Mouse (Mus musculus) 416B (cell line): ENCODE data around the gene Efhd2.

Experiments
- DNase-seq: peaks from one replicate; pipeline ENCODE4 v3.0.0; 2011; ENCODE audit warnings: low read depth

Gene Efhd2

GRCm38 (mm10) chr4:141874601-141875460 is at the start of gene Efhd2:
Gene Efhd2 (minus strand): TSS chr4:141874920.
- DNase-seq = peak; percentile 70

GRCm38 (mm10) chr4:141923961-141924360 is 49.2 kb upstream of the Efhd2 start:
- DNase-seq = no peak

DNA sequence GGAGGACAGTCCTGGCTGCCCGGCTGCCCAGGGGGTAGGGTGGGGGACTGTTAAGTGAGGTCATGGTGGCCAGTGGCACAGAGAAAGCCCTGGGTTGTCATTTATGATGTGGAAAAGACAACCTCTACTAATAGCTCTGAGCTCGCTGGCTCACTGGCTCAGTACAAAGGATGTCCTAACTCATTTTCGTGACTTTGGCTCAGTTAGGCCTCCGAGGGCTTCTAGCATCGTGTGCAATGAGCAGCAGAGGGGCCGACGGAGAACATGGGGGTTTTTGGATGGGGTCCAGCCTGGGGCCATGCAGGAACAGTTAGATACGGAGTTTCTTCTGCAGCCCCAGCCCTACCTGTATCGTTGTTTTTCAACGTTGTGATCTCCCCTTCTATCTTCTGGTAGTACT is 45.7 kb upstream of the Efhd2 start:
- no peak for DNase-seq

DNA sequence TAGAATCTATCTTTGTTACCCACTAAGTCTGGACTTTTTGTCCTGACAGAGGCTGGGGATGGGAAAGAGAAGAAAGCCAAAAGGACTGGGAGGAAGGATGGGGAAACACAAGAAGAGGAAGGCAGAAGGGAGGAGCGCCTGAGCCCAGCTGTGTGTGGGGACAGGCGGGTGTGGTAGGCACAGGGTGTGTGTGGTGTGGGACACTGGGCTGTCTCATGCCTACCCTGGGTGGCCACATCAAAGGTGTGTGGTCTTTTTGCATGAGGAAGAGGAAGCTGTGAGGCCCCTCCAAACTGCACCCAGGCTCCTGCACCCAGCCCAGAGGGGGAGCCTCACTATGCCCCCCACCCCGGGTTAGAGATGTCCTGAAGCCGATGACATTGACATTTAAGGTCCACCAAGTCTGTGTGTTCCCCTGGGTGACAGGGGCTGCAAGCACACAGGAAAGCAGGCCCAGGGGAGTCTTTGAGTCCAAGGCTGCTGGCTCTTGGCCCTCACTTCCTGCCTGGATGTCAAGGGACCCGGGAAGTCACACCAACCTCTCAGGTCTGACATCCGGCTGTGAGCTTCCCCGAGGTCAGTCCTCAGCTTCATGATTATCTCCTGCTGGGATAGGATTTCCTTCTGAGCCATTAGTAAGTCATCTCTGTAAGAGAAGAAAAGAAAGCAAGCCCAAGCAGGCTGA is 43.2 kb upstream of the Efhd2 start:
- DNase-seq = no peak

DNA sequence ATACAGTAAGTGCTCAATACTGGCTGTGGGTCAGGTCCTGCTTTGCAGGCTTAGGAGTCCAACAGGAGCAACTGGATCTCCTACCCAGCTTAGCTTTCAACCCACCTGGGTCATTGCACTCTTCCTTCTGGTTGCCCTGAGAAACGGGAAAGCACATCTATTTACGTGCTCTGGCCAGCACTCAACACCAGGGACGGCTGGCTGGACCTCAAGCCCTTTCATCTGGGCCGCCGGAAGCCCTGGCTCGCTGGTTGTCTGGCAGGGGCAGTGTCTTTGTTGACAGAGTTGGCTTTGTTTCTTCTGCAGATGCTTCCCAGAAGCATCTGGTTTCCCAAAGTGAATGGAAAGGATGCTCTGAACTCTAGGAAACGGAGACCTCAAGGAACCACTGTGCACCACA is 39.3 kb upstream of the Efhd2 start:
- no peak for DNase-seq

DNA sequence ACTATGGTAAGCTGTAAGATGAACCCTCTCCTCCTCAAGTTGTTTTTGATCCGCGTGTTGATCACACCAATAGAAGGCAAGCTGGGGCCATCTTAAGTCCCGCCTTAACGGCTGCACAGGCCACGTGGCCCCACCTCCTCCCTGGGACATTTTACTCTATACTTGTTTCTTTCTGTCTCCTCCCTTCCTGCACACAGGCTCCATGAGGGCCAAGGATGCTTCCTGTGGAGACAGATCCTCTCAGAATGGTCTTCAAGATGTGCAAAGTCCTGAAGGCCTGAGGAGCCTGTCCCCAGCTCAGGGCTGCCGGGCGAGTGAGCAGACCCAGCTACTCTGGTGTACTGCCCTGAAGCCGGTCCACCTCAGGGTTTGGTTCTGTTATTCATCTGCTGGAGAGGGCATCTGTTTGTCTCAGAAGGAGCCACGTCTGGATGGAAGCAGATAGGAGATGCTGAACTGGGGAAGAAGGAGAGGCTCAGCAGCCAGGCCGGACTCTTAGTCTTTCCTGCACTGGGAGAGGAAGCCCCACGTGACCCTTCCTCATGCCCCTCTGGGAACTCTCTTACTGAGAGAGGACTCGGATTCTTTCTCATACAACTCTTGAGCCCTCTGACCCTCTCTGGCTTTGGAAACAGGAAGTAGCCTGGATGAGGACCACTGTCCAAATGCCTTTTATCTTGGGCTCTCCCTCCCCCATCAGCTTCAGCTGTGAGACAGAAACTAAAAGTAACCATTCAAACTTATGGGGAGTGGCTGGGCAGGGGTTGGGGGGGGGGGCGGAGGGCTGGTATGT is 38.7 kb upstream of the Efhd2 start:
- no peak for DNase-seq

- DNase-seq = no peak
These were observed 30.0 kb upstream of the Efhd2 start for GRCm38 (mm10) chr4:141904710-141905109.

DNA sequence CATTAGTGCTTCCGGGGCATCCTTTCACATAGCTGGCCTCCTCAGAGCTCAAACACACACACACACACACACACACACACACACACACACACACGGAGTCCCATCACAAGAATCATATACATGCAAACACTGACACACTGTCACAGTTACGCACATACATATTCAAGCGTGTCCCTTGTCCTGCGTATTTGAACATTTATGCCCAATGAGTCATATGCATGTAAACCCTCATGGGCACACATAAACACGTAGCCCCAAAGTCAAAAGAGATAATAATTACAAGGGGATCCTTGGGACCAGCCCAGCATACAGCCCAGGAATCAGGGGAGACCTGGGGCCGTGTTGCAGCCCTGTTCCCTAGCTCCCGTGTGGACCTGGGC is 27.7 kb upstream of the Efhd2 start:
- DNase-seq = no peak

DNA sequence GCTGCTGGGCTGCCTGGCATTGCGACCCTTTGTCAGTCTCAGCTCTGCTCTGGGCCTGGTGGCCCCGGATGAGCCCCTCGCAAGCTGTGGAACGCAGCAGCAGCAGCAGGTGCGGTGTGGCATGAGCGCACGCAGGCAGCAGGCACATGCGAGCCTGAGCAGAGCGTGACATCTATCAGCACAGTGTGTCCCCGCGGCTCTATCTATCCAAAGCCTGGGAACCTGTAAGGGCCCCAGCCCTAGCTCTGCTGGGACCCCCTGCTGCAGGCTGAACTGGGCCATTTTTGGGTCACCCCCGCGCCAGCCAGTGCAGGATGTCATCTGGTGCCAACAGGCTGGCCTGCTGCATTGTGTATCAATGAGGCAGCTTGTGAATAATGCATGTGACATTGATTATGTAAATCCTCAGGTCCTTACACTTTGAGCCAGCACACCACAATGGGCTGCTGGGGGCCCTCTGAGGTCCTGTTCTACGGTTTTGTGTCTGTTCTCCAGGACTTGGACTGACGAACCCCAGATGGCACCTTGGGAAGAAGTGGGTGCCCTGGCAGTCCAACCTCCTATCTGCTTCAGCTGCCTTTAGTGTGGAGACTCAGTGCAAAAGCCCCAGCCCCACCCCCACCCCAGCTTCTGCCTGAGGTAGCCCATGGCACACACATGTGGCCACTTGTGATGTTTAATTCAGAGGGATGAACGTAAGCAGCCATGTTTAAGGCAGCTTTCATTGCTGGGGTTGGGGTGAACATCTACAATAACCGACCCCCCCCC is 27.2 kb upstream of the Efhd2 start:
- DNase-seq = no peak

DNA sequence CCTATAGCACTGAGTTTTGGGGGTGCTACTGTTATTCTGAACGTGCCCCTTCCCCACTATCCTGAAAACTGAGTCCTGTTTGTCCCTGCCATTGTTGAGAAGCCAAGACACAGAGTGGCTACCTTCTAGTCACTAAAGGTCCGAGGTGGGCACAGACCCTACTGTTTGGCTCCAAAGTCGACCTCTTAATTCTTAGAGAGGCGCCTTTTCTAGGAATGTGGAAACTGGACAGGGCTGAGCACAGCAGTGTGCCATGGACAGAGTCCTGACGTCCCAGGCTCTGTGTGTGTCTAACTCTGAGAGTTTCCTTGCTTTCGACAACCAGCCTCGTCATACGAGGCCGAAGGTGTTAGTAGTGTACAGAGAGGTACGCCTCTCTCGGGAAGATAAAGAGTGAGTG is 25.7 kb upstream of the Efhd2 start:
- DNase-seq = no peak

- DNase-seq = no peak
These were observed 25.2 kb upstream of the Efhd2 start for GRCm38 (mm10) chr4:141899936-141900335.

- no peak for DNase-seq
These were observed 24.2 kb upstream of the Efhd2 start for GRCm38 (mm10) chr4:141898905-141899304.

GRCm38 (mm10) chr4:141897838-141898237 is 23.1 kb upstream of the Efhd2 start:
- no peak for DNase-seq

GRCm38 (mm10) chr4:141897225-141897624 is 22.5 kb upstream of the Efhd2 start:
- DNase-seq = no peak

GRCm38 (mm10) chr4:141895772-141896171 is 21.1 kb upstream of the Efhd2 start:
- DNase-seq = peak; percentile 40

DNA sequence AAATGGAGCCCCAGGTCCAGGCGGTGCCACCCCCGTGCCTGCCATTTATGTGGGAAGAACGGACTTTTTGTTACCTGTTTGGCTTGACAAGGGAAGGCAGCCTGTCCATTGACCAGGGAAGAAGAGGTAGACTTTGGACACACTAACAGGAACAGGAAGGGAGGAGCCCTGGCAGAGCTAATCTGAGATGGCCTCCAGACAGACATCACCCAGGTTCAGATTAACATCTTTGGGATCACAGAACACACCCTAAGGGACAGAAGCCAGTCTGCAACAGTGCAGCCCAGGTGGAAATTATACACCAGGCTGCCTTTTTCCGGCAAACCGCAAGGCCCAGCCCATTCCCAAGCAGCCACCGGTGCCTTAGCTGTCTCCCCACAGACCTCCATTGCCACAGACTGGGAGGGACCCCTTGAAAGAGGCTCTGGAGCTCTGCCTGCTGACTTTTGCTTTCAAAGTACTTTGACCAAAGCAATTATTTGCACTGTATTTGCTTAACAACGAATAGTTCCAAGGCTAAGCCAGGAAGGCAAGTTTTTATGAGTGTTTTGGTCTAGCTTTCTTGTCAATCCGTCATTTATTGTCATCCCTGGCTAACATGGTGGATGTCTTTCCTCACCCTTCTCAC is 18.6 kb upstream of the Efhd2 start:
- no peak for DNase-seq

- DNase-seq = no peak
These were observed 11.8 kb upstream of the Efhd2 start for GRCm38 (mm10) chr4:141886385-141886968.

DNA sequence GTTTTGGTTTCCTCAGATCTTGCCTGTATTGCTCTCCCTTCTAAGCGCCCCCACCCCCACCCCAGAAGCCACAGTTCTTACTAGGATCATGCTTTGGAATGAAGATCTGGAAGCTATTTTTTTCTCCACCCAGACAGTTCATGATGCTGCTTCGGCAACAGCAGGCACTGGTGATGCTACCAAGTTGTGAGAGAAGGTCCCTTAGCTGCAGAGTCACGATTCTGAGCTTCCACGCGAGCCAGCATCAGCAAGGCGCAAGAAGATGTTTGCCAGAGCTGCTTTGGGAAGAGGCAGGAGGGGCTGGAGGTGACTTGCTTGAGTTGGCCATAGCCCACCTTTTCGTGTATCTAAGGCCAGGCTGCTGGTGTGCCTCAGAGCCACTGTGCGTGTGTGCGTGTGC is 10.7 kb upstream of the Efhd2 start:
- DNase-seq = no peak

DNA sequence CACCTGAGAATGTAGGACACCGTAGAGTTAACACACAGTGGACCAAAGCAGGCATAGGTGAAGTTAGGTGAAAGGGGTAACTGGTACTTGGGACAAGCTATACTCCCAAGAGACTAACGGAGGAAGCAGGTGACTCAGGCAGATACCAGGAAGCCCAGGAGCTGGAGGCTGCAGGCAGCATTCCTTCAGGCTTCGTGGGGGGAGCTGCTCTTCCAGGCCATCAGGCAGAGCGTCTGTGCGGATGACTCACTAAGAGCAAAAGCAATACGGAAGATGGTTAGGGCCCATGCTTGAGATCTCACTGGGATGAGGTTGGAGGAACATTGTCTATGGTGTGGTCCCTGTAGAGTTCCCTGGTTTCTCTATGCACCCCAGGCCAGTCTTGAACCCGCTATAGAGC is 8.1 kb upstream of the Efhd2 start:
- DNase-seq = no peak

DNA sequence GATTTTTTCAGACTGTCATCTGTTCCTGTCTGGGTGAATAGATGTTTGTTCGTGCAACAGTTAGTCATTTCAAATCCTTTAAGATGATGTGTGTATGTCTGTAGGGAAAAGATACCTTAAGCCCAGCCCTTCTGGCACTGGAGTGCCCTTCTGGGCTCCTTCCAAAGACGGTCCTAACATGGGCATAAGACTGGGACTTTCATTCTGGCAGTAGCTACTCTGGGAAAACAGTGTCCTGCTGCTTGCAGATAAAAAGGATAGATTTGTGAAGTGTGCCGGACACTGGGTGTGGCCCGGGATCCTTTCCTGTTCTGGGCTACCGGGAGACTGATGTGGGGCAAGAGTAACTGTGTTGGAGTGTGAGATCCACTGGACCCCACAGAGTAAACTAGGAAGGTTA is 7.2 kb upstream of the Efhd2 start:
- DNase-seq = no peak

GRCm38 (mm10) chr4:141881289-141881914 is 6.7 kb upstream of the Efhd2 start:
- DNase-seq = no peak
